Mouse (Mus musculus) lung, postnatal 14 days (tissue): ENCODE results near the gene Izumo4.

Experiments used
- DNase-seq: peaks from one replicate; pipeline ENCODE4 v3.0.0; 2021

Izumo4 gene

GRCm38 (mm10) chr10:80669737-80670485, 32.1 kb upstream of the Izumo4 start:
- DNase-seq, result peak; percentile 79

DNA sequence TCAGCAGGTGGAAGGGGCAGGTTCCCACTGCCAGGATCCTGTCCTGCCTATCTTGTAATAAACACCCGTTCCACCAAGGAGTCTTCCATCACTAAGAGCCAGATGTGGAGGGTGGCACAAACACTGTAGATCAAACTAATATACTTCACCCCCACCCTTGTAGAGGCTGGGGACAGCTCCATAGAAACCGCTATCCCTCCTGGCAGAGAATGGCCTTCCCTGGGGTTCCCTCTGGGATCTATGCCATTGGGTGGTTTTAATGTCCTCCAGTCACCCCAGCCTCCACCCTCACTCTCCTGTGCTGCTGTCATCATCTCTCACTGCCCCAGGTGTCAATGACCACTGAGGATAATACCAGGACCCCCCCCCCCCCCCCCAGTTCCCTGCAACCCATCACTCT, 31.5 kb upstream of the Izumo4 start:
- no peak for DNase-seq

DNA sequence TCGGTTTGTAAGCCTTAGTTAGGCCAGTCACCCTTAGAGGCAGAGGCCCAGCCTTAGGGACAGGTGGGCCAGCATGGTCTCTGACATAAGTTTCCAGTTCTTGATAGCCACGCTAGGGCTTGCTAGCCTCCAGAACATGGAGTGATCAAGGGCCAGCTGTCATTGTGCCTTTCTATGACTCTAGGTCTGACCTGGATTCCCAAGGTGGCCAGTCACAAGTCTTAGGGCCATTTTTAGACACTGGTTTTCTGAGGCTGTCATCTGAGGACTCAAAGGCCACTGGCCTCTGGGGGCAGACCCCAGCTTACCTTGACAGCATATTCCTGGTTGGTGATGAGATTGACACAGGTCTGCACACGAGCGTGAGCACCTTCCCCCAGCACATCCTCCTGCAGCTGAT, 30.7 kb upstream of the Izumo4 start:
- DNase-seq, result no peak

GRCm38 (mm10) chr10:80671936-80672690, 29.9 kb upstream of the Izumo4 start:
- DNase-seq, result no peak

GRCm38 (mm10) chr10:80673690-80674089, 28.3 kb upstream of the Izumo4 start:
- DNase-seq, result no peak

DNA sequence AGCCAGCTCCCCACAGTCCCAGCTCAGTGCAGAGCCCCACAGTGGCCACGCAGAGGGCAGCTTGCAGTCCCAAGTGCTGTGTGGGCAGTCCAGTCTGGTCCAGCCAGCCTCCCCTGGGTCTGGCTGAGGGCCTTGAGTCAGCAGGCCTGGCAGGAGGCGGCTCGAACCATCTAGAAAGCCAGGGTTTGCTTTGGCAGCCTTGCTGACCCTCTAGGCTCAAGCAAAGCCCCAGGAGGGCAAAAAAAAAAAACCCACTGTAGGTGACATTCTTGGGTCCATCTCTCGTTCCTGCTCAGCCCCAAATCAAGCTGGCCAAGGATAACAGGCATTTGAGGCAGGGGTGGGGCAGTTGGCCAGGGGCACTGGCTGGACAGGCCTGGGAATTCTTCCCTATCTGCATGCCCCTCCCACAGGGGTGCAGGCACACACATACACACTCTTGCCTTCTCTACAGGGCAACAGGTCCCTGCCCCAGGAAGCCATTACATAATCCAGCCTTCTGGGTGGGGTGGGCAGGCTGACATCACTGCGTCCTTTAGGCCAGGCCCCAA, 27.7 kb upstream of the Izumo4 start:
- DNase-seq, result peak; percentile 62

- DNase-seq, result no peak
These were observed 27.1 kb upstream of the Izumo4 start for GRCm38 (mm10) chr10:80674851-80675404.

DNA sequence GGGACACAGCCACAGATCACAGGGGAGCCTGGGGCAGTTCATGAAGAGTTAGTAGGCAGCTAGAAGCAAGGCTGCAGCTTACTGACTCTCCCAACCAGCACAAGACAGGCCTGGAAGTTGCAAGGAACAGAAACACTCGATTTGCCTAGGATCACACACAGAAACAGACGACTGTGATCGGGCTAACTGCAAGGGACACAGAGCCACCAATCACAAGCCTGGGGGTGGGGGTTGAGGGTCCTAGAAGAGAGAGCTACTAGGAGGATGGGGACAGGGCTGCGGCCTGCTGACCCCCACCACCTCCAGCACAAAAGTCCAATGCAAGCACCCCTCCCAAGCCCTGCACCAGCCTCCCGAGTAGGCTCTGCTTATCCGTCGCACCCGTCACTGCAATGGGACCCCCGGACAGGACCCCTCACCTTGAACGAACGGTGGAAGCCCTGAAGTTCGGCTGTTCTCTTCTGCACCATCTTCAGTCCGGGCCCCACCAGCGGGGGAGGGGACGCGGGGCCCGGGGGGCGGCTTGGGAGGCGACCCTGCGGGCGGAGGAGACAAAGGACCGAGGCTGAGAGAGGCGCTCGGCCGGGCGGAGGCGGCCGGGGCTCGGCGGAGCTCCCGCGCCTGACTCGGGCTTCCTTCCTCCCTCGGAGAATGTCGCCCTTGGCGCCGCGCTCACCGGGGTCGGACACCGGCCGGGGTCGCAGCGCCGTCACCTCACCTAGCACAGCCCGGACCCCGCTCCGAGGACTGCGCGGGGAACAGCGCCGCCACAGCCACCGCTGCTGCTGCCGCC, 26.4 kb upstream of the Izumo4 start:
- DNase-seq, result peak; percentile 39

DNA sequence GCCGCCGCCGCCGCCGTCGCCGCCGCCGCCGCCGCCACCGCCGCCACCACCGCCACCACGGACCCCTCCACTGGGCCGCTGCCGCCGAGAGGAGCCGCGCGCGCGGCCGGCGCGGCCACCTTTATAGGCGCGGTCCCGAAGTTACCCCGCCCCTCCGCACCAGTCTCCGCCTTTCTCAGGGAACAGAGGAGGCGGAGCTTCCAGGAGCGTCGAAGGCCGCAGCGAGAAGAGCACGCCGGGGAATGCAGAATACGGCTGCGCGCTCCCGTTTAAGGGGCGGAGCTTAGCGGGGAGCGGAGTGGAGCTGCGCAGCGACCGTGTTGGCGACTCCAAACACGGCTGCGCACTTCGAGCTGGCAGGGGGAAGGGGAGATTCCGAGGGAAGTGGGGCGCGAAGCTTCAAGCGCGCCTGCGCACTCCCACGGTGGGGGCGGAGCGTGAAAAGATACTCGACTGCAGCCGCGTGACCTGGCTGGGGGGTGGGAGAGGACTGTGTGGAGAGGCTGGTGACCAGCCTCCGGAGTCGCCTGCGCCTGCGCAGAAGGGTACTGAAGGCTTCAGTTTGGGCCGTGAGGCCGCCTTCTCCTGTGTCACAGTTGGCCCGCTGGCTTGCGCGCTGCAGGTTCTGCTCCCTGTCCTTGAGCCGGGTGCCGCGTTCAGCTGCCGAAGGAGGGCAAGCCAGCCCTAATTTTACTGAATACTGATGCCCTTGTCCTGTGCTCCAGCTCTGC, 25.6 kb upstream of the Izumo4 start:
- peak; percentile 100 for DNase-seq

GRCm38 (mm10) chr10:80677128-80677875, 24.7 kb upstream of the Izumo4 start:
- DNase-seq, result no peak

DNA sequence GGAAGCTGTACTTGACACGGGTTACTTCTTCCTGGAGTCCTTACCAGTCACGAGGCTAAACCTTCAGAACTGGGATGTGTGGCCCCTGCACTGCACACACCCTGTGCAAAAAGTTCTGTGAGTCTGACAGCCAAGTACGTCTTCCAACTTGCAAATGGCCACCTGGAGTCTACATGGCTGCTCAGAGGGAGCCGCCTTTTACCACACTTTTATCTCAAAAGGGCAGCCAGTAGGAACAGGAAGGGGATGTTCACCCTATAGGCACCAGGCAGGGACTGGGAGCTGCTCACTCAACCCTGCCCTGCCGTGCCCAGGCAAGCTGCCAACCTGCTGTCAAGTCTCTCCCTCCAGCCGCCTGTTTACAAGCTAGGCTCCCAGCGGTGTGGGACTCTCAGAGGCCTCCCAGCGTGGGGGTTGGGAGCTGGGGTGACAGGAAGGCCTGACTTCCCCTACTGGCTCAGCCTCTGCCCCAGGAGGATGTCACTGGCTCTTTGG, 24.0 kb upstream of the Izumo4 start, which contains the start of gene Mknk2:
Gene Mknk2, minus strand, starts transcription at position 171 of the 495 bp plus-strand sequence.
- DNase-seq, result peak; percentile 97

DNA sequence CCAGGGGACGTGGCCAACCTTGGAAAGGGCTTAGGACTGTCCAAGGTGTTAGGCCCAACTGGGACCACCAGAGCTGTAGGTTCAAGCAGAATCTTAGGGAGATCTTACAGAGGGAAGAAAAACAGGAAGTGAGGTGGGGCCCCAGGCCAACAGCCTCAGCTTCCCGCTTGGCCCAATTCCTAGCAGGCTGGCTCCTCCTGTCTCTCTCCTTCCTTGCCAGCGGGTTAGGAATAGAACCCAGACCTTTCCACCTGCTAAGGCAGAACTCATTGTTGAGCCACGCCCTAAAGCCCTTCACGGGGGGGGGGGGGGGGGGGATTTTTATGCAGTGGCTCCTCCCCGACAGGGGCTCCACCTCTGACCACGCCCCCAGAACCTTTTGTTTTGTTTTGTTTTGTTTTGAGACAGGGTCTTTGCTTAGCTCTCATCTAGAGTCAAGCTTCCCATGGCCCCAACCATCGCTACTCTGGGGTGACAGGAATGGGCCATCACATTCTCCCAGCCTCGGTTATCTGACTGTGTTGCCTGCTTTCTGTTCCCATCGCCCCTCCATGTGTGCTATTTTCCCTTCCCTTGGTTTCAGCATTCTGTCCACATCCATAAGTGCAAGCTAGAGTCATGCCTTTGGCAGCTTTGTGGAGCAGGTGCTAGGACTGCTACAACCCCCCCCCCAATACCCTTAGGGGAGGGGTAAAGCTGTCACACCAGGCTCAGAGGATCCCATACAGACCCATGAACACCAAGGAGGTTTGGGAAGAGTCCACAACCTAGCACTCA, 23.2 kb upstream of the Izumo4 start:
- peak; percentile 67 for DNase-seq

GRCm38 (mm10) chr10:80679556-80680259, 22.3 kb upstream of the Izumo4 start:
- DNase-seq, result no peak

- no peak for DNase-seq
These were observed 21.7 kb upstream of the Izumo4 start for GRCm38 (mm10) chr10:80680260-80680696.

- DNase-seq, result no peak
These were observed 20.0 kb upstream of the Izumo4 start for GRCm38 (mm10) chr10:80682003-80682402.

GRCm38 (mm10) chr10:80683647-80684046, 18.3 kb upstream of the Izumo4 start:
- DNase-seq, result no peak

DNA sequence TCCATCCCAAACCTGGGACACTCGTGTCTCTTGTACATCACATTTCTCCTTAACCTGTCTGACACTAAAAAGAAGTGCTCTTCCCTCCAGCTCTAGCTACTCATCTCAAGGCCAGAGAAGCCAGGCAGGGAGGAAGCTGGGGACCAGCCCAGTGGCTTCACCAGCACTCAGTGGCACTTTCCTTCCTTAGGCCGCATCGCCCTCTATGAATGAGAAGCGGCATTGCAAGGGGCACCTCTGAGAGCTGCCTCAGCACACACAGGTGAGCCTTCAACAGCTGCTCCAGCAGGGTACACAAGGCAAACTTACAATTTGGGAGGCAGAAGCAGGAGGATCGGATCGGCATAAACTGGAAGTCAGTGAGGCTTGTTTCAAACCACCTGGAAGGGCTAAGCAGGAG, 17.8 kb upstream of the Izumo4 start:
- peak; percentile 80 for DNase-seq

- DNase-seq, result no peak
These were observed 17.0 kb upstream of the Izumo4 start for GRCm38 (mm10) chr10:80684984-80685383.

- DNase-seq, result no peak
These were observed 15.4 kb upstream of the Izumo4 start for GRCm38 (mm10) chr10:80686617-80687016.

DNA sequence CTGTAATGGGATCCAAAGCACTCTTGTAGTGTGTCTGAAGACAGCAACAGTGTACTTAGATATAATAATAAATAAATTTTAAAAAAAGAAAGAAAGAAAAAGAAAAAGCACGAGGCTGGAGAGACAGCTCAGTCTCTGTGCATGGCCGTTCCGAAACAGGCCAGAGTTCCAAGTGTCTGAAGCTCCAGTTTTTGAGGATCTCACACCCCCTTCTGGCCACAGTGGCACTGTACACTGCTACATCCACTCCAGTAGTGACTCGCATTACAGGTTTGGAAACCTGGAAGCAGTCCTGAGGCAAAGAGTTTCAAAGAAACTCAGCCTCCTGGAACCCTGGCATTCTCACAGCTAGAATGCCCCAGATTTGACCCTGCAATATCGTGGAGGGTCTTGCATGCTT, 14.1 kb upstream of the Izumo4 start:
- DNase-seq, result peak; percentile 83
